Mouse (Mus musculus) stomach, embryonic 16.5 days (tissue): ENCODE measurements around the gene Gpn2. TPM values are rescaled to one million over a fixed set of nuclear protein-coding genes. Genes with fewer than 3 reads are reported as not detected.

Source experiments
- ATAC-seq: fragments of 200-750 bp; cut with Nextera tagmentation; 2 replicates; pipeline ENCODE4 v1.8.0; 2017; ENCODE audit warnings: moderate number of reproducible peaks, moderate TSS enrichment; ENCODE audit not compliant: insufficient read depth, low FRiP score
- H3K27ac ChIP-seq: fragments of 300-500 bp; sonication (generic); 2 replicates; pipeline ENCODE4 v1.5.1; 2014; ENCODE audit warnings: low read length
- H3K27me3 ChIP-seq: fragments of 300-500 bp; sonication (generic); 2 replicates; pipeline ENCODE4 v1.6.1; 2014; ENCODE audit warnings: low read length, control low read depth, mixed read lengths; ENCODE audit not compliant: control insufficient read depth, insufficient read depth
- H3K36me3 ChIP-seq: fragments of 300-500 bp; sonication (generic); 2 replicates; pipeline ENCODE4 v1.6.1; 2014; ENCODE audit warnings: low read length; ENCODE audit not compliant: control insufficient read depth, insufficient read depth
- H3K4me1 ChIP-seq: fragments of 300-500 bp; sonication (generic); 2 replicates; pipeline ENCODE4 v1.6.1; 2014; ENCODE audit warnings: low read length, control low read depth, mixed read lengths; ENCODE audit not compliant: control insufficient read depth, insufficient read depth
- H3K4me2 ChIP-seq: fragments of 300-500 bp; sonication (generic); 2 replicates; pipeline ENCODE4 v1.6.1; 2014; ENCODE audit warnings: low read depth, low read length, mixed read lengths
- H3K4me3 ChIP-seq: fragments of 300-500 bp; sonication (generic); replicated peaks from 2 replicates; pipeline ENCODE4 v1.5.1; 2014; ENCODE audit warnings: mild to moderate bottlenecking, low read length
- H3K9ac ChIP-seq: fragments of 300-500 bp; sonication (generic); 2 replicates; pipeline ENCODE4 v1.6.1; 2014; ENCODE audit warnings: low read length
- H3K9me3 ChIP-seq: fragments of 300-500 bp; sonication (generic); replicated peaks from 2 replicates; pipeline ENCODE4 v1.6.1; 2016; ENCODE audit warnings: low read length, control low read depth; ENCODE audit not compliant: control insufficient read depth
- WGBS: fragments of 180-500 bp; shearing (Covaris S2); extraction: QIAGEN DNeasy Blood & Tissue Kit; methylation state at CpG from one replicate; pipeline ENCODE4 v1.1.7; 2014; 5-methylcytosine and 5-hydroxymethylcytosine counted together
- polyA plus RNA-seq: library from polyadenylated mRNA; unstranded; fragments of >200 nt; fragmentation: Nextera tagmentation; extraction: Ambion mirVana; gene quantifications from 2 replicates; pipeline ENCODE4 v1.2.1, GENCODE M21; 2015

Gene Gpn2
- polyA plus RNA-seq, 1 experiment from 2014 or later: 13.8 TPM

- H3K9ac ChIP-seq: peak overlapping the region; percentile 92
- no peaks in the 10 kb centered on the region for H3K9me3 ChIP-seq
- H3K4me2 ChIP-seq: peak overlapping the region; percentile 98
- H3K4me3 ChIP-seq: peak overlapping the region; percentile 94
- H3K36me3 ChIP-seq: no peaks in the 10 kb centered on the region
- H3K27me3 ChIP-seq: no peaks in the 10 kb centered on the region
- peaks cover 7% of the 10 kb centered on the region; the same call in 1 of the 2 replicates for H3K4me1 ChIP-seq
- H3K27ac ChIP-seq: peak overlapping the region; percentile 88; the same call in 1 of the 2 replicates
- WGBS: under 1% methylated on average over 41 of the region's 41 CpGs
- peak; percentile 31 for ATAC-seq
Measured at GRCm38 (mm10) chr4:133574843-133575202, 9.3 kb upstream of the Gpn2 start.

- H3K9ac ChIP-seq: no peak overlapping the region
- H3K36me3 ChIP-seq: no peaks in the 10 kb centered on the region
- no peak overlapping the region for H3K27ac ChIP-seq
- peaks cover 7% of the 10 kb centered on the region; the same call in 1 of the 2 replicates for H3K4me1 ChIP-seq
- WGBS: 80% methylated on average over 12 of the region's 12 CpGs
- ATAC-seq: no peak
- no peaks in the 10 kb centered on the region for H3K9me3 ChIP-seq
- no peaks in the 10 kb centered on the region for H3K27me3 ChIP-seq
- no peak overlapping the region for H3K4me3 ChIP-seq
- H3K4me2 ChIP-seq: no peak overlapping the region
Measured at GRCm38 (mm10) chr4:133577983-133578382, 6.2 kb upstream of the Gpn2 start.

DNA sequence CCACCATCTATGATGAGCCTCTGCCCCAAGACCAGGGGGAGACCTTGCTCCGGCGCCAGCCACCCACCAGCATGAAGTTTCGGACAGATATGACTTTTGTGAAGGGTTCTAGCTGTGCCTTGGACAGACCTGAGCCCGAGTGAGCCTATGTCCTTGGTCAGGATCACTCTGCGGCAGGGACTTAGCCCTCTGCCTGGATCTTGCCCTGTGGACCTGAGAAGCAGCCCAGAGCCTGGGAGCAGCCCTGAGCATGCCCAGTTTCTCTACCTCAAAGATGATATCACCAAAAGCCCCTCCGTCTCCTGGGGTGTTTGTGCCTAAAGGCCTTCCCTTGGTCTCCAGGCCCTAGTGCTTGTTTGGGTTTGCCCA, 488 bp upstream of the Gpn2 start:
- Histone ChIP-seq H3K9ac (peak overlapping the region; percentile 90), H3K4me3 (peak overlapping the region; percentile 77), H3K4me1 (peaks cover 13% of the 10 kb centered on the region), H3K27ac (peak overlapping the region; percentile 75), H3K36me3 (peaks cover 12% of the 10 kb centered on the region; the same call in 1 of the 2 replicates), H3K4me2 (peak overlapping the region; percentile 89), H3K9me3 (no peaks in the 10 kb centered on the region), H3K27me3 (no peaks in the 10 kb centered on the region)
- 51% methylated on average over 6 of the region's 6 CpGs for WGBS
- ATAC-seq: 0 out of 2 replicates have a peak, but pooled peaks have one; percentile 38

DNA sequence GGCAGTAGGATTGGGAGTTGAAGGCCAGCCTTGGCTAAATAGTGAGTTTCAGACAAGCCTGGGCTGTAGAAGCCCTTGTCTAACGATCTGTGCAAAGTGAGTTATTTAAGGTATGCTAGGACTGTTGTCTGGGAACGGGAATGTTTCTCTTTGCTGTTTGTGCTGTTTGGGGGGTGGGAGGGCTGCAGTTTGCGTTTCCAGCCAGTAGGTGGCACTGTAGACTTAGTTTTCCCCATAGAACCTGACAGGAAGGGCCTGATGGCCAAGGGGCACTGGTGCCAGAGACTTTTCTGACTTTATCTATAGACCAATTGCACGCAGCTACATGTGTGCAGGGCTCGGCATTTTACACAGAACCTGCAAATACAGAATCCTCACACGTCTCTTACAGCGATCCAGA, 8.4 kb downstream of the Gpn2 start:
- no peak overlapping the region for H3K4me3 ChIP-seq
- no peak overlapping the region for H3K27ac ChIP-seq
- no peaks in the 10 kb centered on the region for H3K27me3 ChIP-seq
- no peak overlapping the region for H3K4me2 ChIP-seq
- H3K9me3 ChIP-seq: no peaks in the 10 kb centered on the region
- peaks cover 10% of the 10 kb centered on the region; the same call in 1 of the 2 replicates for H3K36me3 ChIP-seq
- no peaks in the 10 kb centered on the region for H3K4me1 ChIP-seq
- 0 out of 2 replicates have a peak, but pooled peaks have one; percentile 43 for ATAC-seq
- H3K9ac ChIP-seq: no peak overlapping the region
- WGBS: 25% methylated on average over 7 of the region's 7 CpGs

DNA sequence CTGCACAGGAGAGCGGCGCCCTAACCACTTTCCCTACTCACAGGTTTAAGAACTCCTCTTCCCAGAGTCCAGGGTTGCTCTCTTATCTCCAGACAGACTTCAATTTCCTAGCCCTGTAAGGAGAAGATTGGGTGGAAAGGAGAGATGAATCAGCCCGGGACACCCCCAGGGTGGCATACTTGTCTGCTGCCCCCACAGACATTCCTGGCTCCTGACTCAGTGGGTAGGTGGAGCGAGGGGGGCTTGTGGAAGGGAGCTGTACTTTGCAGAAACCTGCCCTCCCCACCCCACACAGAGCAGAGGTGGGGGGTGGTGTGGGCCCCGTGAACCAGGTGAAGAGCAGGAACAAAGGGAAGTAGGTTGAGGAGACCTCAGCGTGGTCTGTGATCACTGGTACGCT, 11.4 kb downstream of the Gpn2 start:
- Histone ChIP-seq H3K36me3 (0 out of 2 replicates have a peak, but pooled peaks cover 3% of the 10 kb centered on the region), H3K27ac (no peak overlapping the region), H3K4me1 (peaks cover 5% of the 10 kb centered on the region; the same call in 1 of the 2 replicates), H3K4me3 (no peak overlapping the region), H3K9me3 (no peaks in the 10 kb centered on the region), H3K4me2 (no peak overlapping the region), H3K27me3 (peaks cover 4% of the 10 kb centered on the region; the same call in 1 of the 2 replicates), H3K9ac (0 out of 2 replicates have a peak overlapping the region, but pooled peaks have one; percentile 6)
- WGBS: 69% methylated on average over 7 of the region's 7 CpGs
- ATAC-seq: no peak

DNA sequence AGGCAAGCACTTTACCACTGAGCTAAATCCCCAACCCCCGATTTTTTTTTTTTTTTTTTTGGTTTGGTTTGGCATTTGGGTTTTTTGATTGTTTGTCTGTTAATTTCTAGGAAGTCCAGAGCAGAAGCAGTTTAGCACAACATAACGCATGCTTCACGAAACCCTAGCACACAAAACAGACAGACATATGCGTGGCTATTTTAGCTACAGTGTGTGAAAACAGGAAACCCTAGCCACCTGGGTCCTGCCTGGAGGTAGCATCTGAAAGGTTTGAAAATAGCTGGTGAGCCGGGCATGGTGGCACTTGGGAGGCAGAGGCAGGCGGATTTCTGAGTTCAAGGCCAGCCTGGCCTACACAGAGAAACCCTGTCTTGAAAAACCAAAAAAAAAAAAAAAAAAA, 11.9 kb downstream of the Gpn2 start:
- no peak overlapping the region for H3K4me2 ChIP-seq
- WGBS: 81% methylated on average over 6 of the region's 6 CpGs
- H3K36me3 ChIP-seq: 0 out of 2 replicates have a peak, but pooled peaks cover 3% of the 10 kb centered on the region
- ATAC-seq: no peak
- no peaks in the 10 kb centered on the region for H3K9me3 ChIP-seq
- H3K27ac ChIP-seq: no peak overlapping the region
- peaks cover 5% of the 10 kb centered on the region; the same call in 1 of the 2 replicates for H3K4me1 ChIP-seq
- H3K9ac ChIP-seq: no peak overlapping the region
- no peak overlapping the region for H3K4me3 ChIP-seq
- H3K27me3 ChIP-seq: peaks cover 4% of the 10 kb centered on the region; the same call in 1 of the 2 replicates

DNA sequence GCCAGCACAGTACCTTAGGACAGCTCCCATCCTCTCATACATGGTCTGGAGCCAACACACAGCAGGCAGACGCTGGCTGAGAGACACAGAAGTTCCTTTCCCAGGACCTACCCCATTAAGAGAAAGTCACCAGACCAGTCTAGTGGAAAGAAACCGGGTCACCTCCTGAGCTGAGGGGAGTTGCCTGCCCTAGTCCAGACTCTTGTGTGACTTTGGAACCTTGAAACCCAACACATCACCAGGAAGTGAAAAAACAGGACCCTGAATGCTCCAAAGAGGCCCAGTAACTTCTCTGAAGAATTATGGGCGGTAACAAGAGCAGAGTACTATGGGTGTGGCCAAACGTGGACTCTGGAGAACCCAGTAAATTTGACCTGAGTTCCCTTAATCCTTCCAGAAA, 14.5 kb downstream of the Gpn2 start:
- Histone ChIP-seq H3K4me2 (peak overlapping the region; percentile 79), H3K27ac (peak overlapping the region; percentile 97), H3K36me3 (no peaks in the 10 kb centered on the region), H3K4me1 (peaks cover 12% of the 10 kb centered on the region), H3K9ac (peak overlapping the region; percentile 65; the same call in 1 of the 2 replicates), H3K27me3 (peaks cover 12% of the 10 kb centered on the region), H3K9me3 (no peaks in the 10 kb centered on the region), H3K4me3 (peak overlapping the region; percentile 58; the same call in 1 of the 2 replicates)
- WGBS: 31% methylated on average over 4 of the region's 4 CpGs
- peak; percentile 24; the same call in 1 of the 2 replicates for ATAC-seq

DNA sequence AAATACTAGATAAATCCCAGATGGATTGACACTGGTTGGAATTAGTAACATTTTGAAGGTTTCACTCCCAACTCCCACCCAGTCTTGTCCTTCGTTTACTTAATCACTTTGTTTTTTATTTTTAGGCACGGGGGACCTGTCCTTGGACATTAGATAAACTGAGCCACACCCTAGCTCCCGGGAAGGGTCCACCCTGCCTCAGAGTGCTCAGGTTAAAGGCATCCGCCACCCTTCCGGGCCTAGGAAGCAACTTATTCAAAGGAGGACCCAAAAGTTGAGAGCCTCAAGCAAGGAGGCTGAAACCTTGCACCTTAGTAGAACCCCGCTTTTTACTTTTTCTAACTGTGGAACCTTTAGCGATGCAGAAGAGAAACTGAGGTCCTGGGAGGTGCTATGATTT, 15.0 kb downstream of the Gpn2 start:
- ATAC-seq: no peak
- H3K4me1 ChIP-seq: peaks cover 13% of the 10 kb centered on the region
- peak overlapping the region; percentile 58 for H3K4me3 ChIP-seq
- peaks cover 12% of the 10 kb centered on the region for H3K27me3 ChIP-seq
- H3K9me3 ChIP-seq: no peaks in the 10 kb centered on the region
- peak overlapping the region; percentile 97 for H3K27ac ChIP-seq
- H3K36me3 ChIP-seq: 0 out of 2 replicates have a peak, but pooled peaks cover 4% of the 10 kb centered on the region
- peak overlapping the region; percentile 79 for H3K4me2 ChIP-seq
- H3K9ac ChIP-seq: peak overlapping the region; percentile 65
- 17% methylated on average over 7 of the region's 7 CpGs for WGBS

- Histone ChIP-seq H3K27me3 (peaks cover 12% of the 10 kb centered on the region), H3K27ac (peak overlapping the region; percentile 97), H3K4me2 (peak overlapping the region; percentile 79), H3K9me3 (no peaks in the 10 kb centered on the region), H3K9ac (peak overlapping the region; percentile 65), H3K4me3 (peak overlapping the region; percentile 58), H3K36me3 (0 out of 2 replicates have a peak, but pooled peaks cover 4% of the 10 kb centered on the region), H3K4me1 (peaks cover 15% of the 10 kb centered on the region)
- WGBS: under 1% methylated on average over 49 of the region's 50 CpGs
- ATAC-seq: peak; percentile 93
Measured at GRCm38 (mm10) chr4:133599571-133600073, 15.5 kb downstream of the Gpn2 start.
